Mouse (Mus musculus): ENCODE measurements around the gene Arpc3. TPM values are rescaled to one million over a fixed set of nuclear protein-coding genes. Genes with fewer than 3 reads are reported as not detected.

The Arpc3 gene
- polyA plus RNA-seq, 1 experiment from 2014 or later = 62.1 TPM

DNA sequence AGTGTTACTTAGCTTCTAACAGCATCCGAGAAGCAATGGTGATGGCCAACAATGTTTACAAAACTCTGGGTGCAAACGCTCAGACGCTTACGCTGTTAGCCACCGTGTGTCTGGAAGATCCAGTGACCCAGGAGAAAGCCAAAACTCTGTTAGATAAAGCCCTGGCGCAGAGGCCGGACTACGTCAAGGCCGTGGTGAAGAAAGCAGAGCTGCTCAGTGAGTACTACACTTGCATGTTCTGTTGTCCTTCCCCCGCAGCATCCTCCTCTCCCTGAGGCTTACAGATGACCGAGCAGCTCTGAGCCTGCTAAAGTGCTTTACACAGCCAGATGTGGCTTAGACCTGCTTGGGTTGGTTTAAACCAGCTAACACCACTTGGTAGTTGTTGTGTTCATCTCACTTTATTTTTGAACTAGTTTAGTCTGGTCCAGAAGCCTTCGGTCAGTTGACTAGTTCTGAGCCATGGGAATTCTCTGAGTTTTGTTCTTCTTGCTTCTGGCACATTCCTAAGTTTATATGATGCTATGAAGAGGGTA is 48.5 kb downstream of the Arpc3 start:
- H3K4me1 ChIP-seq (ENCODE audit: control insufficient read depth, insufficient read depth, low read length) = no peaks in the 10 kb centered on the region
- no peak overlapping the region for H3K9ac ChIP-seq (replicated peaks; ENCODE audit: low read length)
- no peaks in the 10 kb centered on the region for H3K27me3 ChIP-seq (ENCODE audit: control insufficient read depth, insufficient read depth, low read length)
- DNase-seq (no peak), ATAC-seq (ENCODE audit: low FRiP score, low TSS enrichment) (no peak)
- H3K9me3 ChIP-seq (ENCODE audit: control insufficient read depth, low read length) = no peaks in the 10 kb centered on the region
- no peak overlapping the region for H3K4me2 ChIP-seq (ENCODE audit: low read length)
- peaks cover 100% of the 10 kb centered on the region for H3K36me3 ChIP-seq (ENCODE audit: control insufficient read depth, insufficient read depth, low read length)
- no peak overlapping the region for H3K27ac ChIP-seq (replicated peaks; ENCODE audit: low read depth, low read length)
- whole genome bisulfite sequencing = 95% methylated on average over 12 of the region's 12 CpGs
- no peak overlapping the region for H3K4me3 ChIP-seq (replicated peaks; ENCODE audit: low read depth, low read length)

DNA sequence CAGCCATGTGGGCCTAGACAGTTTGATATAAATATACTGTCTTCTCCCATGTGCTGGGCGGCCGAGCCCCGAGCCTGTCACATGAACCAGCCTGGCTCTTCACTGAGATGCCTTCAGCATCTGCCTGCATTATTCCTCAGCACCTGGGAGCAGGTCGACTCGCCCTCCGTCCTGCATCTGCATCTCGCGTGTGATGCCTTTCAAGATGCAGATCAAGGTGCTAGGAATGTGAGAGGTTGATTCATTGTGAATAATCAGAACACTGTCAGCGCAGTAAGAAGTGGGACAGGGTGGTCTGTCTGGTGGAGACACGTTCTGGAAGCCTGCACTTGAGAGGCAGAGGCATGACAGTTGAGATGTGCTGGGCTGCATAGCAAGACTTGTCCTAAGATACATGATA is 52.8 kb downstream of the Arpc3 start:
- no peak for ATAC-seq (ENCODE audit: low FRiP score, low TSS enrichment)
- H3K36me3 ChIP-seq (ENCODE audit: control insufficient read depth, insufficient read depth, low read length) = peaks cover 73% of the 10 kb centered on the region
- H3K9ac ChIP-seq (replicated peaks; ENCODE audit: low read length) = no peak overlapping the region
- 96% methylated on average over 10 of the region's 10 CpGs for WGBS
- H3K4me3 ChIP-seq (replicated peaks; ENCODE audit: low read depth, low read length) = no peak overlapping the region
- no peaks in the 10 kb centered on the region for H3K9me3 ChIP-seq (ENCODE audit: control insufficient read depth, low read length)
- no peak for DNase-seq
- H3K4me2 ChIP-seq (ENCODE audit: low read length) = no peak overlapping the region
- no peaks in the 10 kb centered on the region for H3K27me3 ChIP-seq (ENCODE audit: control insufficient read depth, insufficient read depth, low read length)
- no peaks in the 10 kb centered on the region for H3K4me1 ChIP-seq (ENCODE audit: control insufficient read depth, insufficient read depth, low read length)
- H3K27ac ChIP-seq (replicated peaks; ENCODE audit: low read depth, low read length) = no peak overlapping the region

DNA sequence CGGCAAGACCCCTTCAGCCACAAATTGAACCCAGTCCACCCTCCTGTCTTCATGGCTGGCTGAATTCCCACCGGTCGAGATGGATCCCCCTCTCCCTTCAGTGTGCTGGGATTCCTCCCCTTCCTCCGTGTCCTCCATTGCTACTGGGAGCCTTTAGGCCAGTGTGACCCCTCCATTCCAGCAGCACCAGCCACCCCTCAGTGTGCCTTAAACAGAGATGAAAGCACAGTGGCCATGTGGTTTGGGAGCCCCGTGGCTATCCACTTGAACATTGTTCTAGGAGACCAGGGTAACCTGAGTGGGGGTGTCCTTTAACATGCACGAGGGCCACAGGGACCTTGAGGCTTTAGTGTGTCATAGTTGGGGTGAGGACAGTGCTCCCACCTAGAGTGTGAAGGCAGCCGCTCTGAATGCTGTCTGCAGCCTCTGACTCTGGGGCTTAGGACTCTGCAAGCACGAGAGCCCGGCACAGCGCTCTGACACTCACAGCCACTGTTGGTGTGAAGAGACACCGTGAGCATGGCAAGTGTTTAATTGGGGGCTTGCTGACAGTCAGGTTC is 53.5 kb downstream of the Arpc3 start:
- H3K9ac ChIP-seq (replicated peaks; ENCODE audit: low read length) = no peak overlapping the region
- H3K36me3 ChIP-seq (ENCODE audit: control insufficient read depth, insufficient read depth, low read length) = peaks cover 70% of the 10 kb centered on the region
- no peak for ATAC-seq (ENCODE audit: low FRiP score, low TSS enrichment)
- no peaks in the 10 kb centered on the region for H3K9me3 ChIP-seq (ENCODE audit: control insufficient read depth, low read length)
- H3K4me3 ChIP-seq (replicated peaks; ENCODE audit: low read depth, low read length) = no peak overlapping the region
- no peak overlapping the region for H3K27ac ChIP-seq (replicated peaks; ENCODE audit: low read depth, low read length)
- no peaks in the 10 kb centered on the region for H3K27me3 ChIP-seq (ENCODE audit: control insufficient read depth, insufficient read depth, low read length)
- H3K4me1 ChIP-seq (ENCODE audit: control insufficient read depth, insufficient read depth, low read length) = no peaks in the 10 kb centered on the region
- no peak overlapping the region for H3K4me2 ChIP-seq (ENCODE audit: low read length)
- 88% methylated on average over 11 of the region's 11 CpGs for WGBS
- no peak for DNase-seq

DNA sequence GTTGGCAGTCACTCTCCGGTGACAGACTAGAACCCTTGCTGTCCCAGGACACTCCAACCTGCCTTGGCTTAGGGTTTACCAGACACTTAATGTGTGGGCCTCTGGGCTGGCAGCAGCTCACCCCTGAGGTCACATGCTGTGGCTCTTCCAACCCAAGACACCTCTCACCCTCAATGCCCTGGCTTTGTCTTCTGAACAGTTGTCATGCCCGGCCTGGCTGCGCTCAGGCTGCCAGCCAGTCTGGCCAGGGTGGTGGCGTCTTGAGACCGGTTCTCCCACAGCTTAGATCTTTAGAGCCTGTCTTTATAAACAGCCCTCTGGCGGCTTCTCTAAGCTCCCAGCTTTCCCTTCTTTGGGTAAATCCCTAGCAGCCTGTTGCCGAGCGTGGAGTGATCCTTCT is 56.2 kb downstream of the Arpc3 start:
- no peak overlapping the region for H3K9ac ChIP-seq (replicated peaks; ENCODE audit: low read length)
- H3K9me3 ChIP-seq (ENCODE audit: control insufficient read depth, low read length) = no peaks in the 10 kb centered on the region
- whole genome bisulfite sequencing = 85% methylated on average over 8 of the region's 8 CpGs
- H3K36me3 ChIP-seq (ENCODE audit: control insufficient read depth, insufficient read depth, low read length) = peaks cover 64% of the 10 kb centered on the region
- no peaks in the 10 kb centered on the region for H3K27me3 ChIP-seq (ENCODE audit: control insufficient read depth, insufficient read depth, low read length)
- no peak overlapping the region for H3K27ac ChIP-seq (replicated peaks; ENCODE audit: low read depth, low read length)
- no peak for DNase-seq
- H3K4me3 ChIP-seq (replicated peaks; ENCODE audit: low read depth, low read length) = no peak overlapping the region
- no peak overlapping the region for H3K4me2 ChIP-seq (ENCODE audit: low read length)
- ATAC-seq (ENCODE audit: low FRiP score, low TSS enrichment) = no peak
- no peaks in the 10 kb centered on the region for H3K4me1 ChIP-seq (ENCODE audit: control insufficient read depth, insufficient read depth, low read length)

DNA sequence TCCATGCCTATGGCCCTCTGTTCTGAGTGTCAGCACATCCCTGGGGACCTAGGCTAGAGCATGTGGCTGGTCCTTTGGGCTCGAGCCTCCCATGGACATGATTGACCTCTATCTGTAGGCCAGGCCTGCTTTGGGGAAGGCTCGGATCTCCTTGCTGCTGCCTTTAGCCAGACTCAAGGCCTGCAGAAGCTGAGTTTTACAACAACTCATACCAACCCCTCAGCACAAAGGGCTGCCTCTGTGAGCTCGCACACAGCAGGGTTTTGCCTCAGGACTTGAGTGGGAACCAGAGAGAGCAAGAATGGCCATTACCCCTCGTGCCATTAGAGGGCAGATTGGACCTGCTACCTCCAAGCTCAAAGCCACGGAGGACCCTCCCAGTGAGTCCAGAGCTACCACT is 57.2 kb downstream of the Arpc3 start:
- no peak for ATAC-seq (ENCODE audit: low FRiP score, low TSS enrichment)
- Histone ChIP-seq H3K9me3 (ENCODE audit: control insufficient read depth, low read length) (no peaks in the 10 kb centered on the region), H3K27ac (replicated peaks; ENCODE audit: low read depth, low read length) (no peak overlapping the region), H3K27me3 (ENCODE audit: control insufficient read depth, insufficient read depth, low read length) (no peaks in the 10 kb centered on the region), H3K36me3 (ENCODE audit: control insufficient read depth, insufficient read depth, low read length) (peaks cover 64% of the 10 kb centered on the region), H3K9ac (replicated peaks; ENCODE audit: low read length) (no peak overlapping the region), H3K4me3 (replicated peaks; ENCODE audit: low read depth, low read length) (no peak overlapping the region), H3K4me2 (ENCODE audit: low read length) (no peak overlapping the region), H3K4me1 (ENCODE audit: control insufficient read depth, insufficient read depth, low read length) (no peaks in the 10 kb centered on the region)
- WGBS = 86% methylated on average over 5 of the region's 5 CpGs
- no peak for DNase-seq

DNA sequence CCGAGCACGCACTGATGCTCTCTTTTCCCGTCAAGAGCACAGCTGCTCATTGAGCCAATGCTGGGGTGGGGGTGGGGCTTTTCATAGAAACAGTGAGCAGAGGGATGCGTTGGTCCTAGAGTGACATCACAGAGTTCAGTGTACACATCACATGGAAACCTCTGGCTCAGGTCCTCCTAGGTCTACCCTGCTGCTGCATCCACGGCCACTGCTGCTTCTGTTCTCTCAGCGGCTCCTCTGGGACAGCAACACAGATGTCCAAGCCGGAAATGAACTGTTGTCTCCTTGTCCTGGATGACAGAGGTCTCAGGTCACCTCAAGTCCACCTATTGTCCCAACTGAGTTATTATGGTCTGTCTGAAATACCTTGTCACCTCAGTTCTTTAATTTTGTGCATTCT is 58.3 kb downstream of the Arpc3 start:
- Histone ChIP-seq H3K27me3 (ENCODE audit: control insufficient read depth, insufficient read depth, low read length) (no peaks in the 10 kb centered on the region), H3K9me3 (ENCODE audit: control insufficient read depth, low read length) (no peaks in the 10 kb centered on the region), H3K27ac (replicated peaks; ENCODE audit: low read depth, low read length) (no peak overlapping the region), H3K4me3 (replicated peaks; ENCODE audit: low read depth, low read length) (no peak overlapping the region), H3K4me2 (ENCODE audit: low read length) (no peak overlapping the region), H3K9ac (replicated peaks; ENCODE audit: low read length) (no peak overlapping the region), H3K36me3 (ENCODE audit: control insufficient read depth, insufficient read depth, low read length) (peaks cover 64% of the 10 kb centered on the region), H3K4me1 (ENCODE audit: control insufficient read depth, insufficient read depth, low read length) (no peaks in the 10 kb centered on the region)
- 47% methylated on average over 7 of the region's 7 CpGs for WGBS
- no peak for ATAC-seq (ENCODE audit: low FRiP score, low TSS enrichment)
- DNase-seq = no peak

DNA sequence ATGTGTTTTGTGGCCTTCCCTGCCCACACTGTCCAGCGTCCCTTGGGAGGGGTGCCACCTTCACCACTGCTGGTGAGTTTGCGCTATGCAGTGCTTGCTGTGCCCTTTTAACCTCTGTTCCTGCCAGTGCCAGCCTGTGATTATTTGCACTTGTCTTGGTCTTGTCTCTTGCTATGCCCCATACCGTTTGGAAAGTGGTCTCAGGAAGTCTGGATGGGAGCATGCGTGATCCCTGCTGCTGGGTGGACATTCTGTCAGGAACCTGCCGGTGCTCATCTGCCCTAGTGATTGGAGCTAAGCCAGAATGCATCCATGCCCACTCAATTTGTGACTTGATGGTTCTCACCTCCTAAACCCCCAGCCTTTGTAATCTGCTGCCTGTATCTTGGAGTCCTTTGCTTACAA is 59.2 kb downstream of the Arpc3 start:
- no peak for ATAC-seq (ENCODE audit: low FRiP score, low TSS enrichment)
- 80% methylated on average over 5 of the region's 5 CpGs for WGBS

DNA sequence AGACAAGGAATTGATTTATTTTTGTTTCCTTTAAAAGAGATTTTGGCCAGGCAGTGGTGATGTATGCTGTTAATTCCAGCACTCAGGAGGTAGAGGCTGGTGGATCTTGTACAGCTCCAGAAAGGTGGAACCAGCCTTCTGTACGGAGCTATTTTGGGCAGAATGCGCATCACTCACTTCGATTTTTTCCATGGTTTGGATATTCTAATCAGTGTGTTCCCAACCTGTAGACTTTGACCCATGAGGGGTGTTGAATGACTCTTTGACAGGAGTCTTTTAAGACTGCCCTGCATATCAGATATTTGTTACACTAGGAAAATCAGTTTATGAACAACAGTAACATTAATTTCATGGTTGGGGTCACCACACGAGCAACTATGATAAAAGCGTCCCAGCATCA is 59.6 kb downstream of the Arpc3 start:
- no peak for ATAC-seq (ENCODE audit: low FRiP score, low TSS enrichment)

More for the DNA sequence above, 59.2 kb downstream of the Arpc3 start:
- H3K4me3 ChIP-seq (replicated peaks; ENCODE audit: low read depth, low read length) = no peak overlapping the region
- H3K27ac ChIP-seq (replicated peaks; ENCODE audit: low read depth, low read length) = no peak overlapping the region
- no peaks in the 10 kb centered on the region for H3K9me3 ChIP-seq (ENCODE audit: control insufficient read depth, low read length)
- no peaks in the 10 kb centered on the region for H3K27me3 ChIP-seq (ENCODE audit: control insufficient read depth, insufficient read depth, low read length)
- no peak overlapping the region for H3K9ac ChIP-seq (replicated peaks; ENCODE audit: low read length)
- H3K4me1 ChIP-seq (ENCODE audit: control insufficient read depth, insufficient read depth, low read length) = no peaks in the 10 kb centered on the region
- peaks cover 64% of the 10 kb centered on the region for H3K36me3 ChIP-seq (ENCODE audit: control insufficient read depth, insufficient read depth, low read length)
- no peak for DNase-seq
- no peak overlapping the region for H3K4me2 ChIP-seq (ENCODE audit: low read length)

DNA sequence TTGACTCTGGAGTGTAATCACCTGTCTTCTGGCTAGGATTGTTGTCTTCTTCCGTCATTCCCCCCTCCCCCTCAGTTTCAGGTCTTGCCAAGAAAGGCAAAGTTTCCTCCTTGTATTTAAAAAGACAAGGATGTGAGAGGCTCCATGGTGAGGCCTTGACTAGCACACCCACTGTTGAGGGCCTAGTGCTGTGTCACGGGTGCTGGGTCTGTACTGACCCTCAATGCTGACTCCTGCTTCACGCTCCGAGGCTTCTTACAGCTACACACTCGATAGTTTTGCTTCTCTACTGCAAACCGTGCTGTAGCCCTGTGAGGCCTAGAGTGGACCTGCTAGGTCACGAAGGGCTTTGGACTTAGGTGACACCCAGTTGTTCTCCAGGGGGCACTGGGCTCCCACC is 60.5 kb downstream of the Arpc3 start:
- H3K27me3 ChIP-seq (ENCODE audit: control insufficient read depth, insufficient read depth, low read length) = no peaks in the 10 kb centered on the region
- WGBS = 86% methylated on average over 7 of the region's 7 CpGs
- no peak overlapping the region for H3K27ac ChIP-seq (replicated peaks; ENCODE audit: low read depth, low read length)
- no peaks in the 10 kb centered on the region for H3K4me1 ChIP-seq (ENCODE audit: control insufficient read depth, insufficient read depth, low read length)
- H3K9ac ChIP-seq (replicated peaks; ENCODE audit: low read length) = no peak overlapping the region
- H3K4me3 ChIP-seq (replicated peaks; ENCODE audit: low read depth, low read length) = no peak overlapping the region
- DNase-seq = no peak
- H3K36me3 ChIP-seq (ENCODE audit: control insufficient read depth, insufficient read depth, low read length) = peaks cover 67% of the 10 kb centered on the region
- ATAC-seq (ENCODE audit: low FRiP score, low TSS enrichment) = no peak
- H3K9me3 ChIP-seq (ENCODE audit: control insufficient read depth, low read length) = no peaks in the 10 kb centered on the region
- H3K4me2 ChIP-seq (ENCODE audit: low read length) = no peak overlapping the region

More for the DNA sequence above, 59.6 kb downstream of the Arpc3 start:
- H3K36me3 ChIP-seq (ENCODE audit: control insufficient read depth, insufficient read depth, low read length) = peaks cover 64% of the 10 kb centered on the region
- DNase-seq = no peak
- no peaks in the 10 kb centered on the region for H3K4me1 ChIP-seq (ENCODE audit: control insufficient read depth, insufficient read depth, low read length)
- 95% methylated on average over 5 of the region's 5 CpGs for WGBS
- no peak overlapping the region for H3K27ac ChIP-seq (replicated peaks; ENCODE audit: low read depth, low read length)
- no peak overlapping the region for H3K4me3 ChIP-seq (replicated peaks; ENCODE audit: low read depth, low read length)
- H3K9ac ChIP-seq (replicated peaks; ENCODE audit: low read length) = no peak overlapping the region
- H3K4me2 ChIP-seq (ENCODE audit: low read length) = no peak overlapping the region
- H3K9me3 ChIP-seq (ENCODE audit: control insufficient read depth, low read length) = no peaks in the 10 kb centered on the region
- no peaks in the 10 kb centered on the region for H3K27me3 ChIP-seq (ENCODE audit: control insufficient read depth, insufficient read depth, low read length)
